Mouse (Mus musculus): Measurements from ENCODE around the gene Trim46. TPM values are rescaled to one million over a fixed set of nuclear protein-coding genes. Genes with fewer than 3 reads are reported as not detected.

Gene Trim46
- polyA plus RNA-seq, 1 experiment from 2014 or later = 0.56 TPM

GRCm38 (mm10) chr3:89245688-89246171 lies 379 bp downstream of the Trim46 start, which contains the start of gene Krtcap2:
Gene Krtcap2 (plus strand): TSS chr3:89245966.
- Histone ChIP-seq H3K4me2 (peak within 1 kb of the TSS; percentile 75), H3K9me3 (replicated peaks; ENCODE audit: control insufficient read depth, low read length) (no peaks in the 10 kb centered on the region), H3K27ac (ENCODE audit: low read depth, low read length) (peak within 1 kb of the TSS; percentile 64), H3K9ac (ENCODE audit: low read depth, low read length) (peak within 1 kb of the TSS; percentile 82), H3K4me1 (ENCODE audit: control insufficient read depth, insufficient read depth, low read length) (peaks cover 28% of the 10 kb centered on the region), H3K27me3 (ENCODE audit: control insufficient read depth, insufficient read depth, low read length) (peaks cover 21% of the 10 kb centered on the region), H3K4me3 (ENCODE audit: low read depth, low read length) (peak within 1 kb of the TSS; percentile 78), H3K36me3 (ENCODE audit: control insufficient read depth, insufficient read depth, low read length) (no peaks in the 10 kb centered on the region; the same call in 1 of the 2 replicates)
- peak; percentile 8; the same call in 1 of the 2 replicates for ATAC-seq (replicated peaks; ENCODE audit: insufficient number of reproducible peaks, low FRiP score, low TSS enrichment)
- WGBS (ENCODE audit: insufficient replicate concordance) = 6% methylated on average over 20 of the region's 20 CpGs

DNA sequence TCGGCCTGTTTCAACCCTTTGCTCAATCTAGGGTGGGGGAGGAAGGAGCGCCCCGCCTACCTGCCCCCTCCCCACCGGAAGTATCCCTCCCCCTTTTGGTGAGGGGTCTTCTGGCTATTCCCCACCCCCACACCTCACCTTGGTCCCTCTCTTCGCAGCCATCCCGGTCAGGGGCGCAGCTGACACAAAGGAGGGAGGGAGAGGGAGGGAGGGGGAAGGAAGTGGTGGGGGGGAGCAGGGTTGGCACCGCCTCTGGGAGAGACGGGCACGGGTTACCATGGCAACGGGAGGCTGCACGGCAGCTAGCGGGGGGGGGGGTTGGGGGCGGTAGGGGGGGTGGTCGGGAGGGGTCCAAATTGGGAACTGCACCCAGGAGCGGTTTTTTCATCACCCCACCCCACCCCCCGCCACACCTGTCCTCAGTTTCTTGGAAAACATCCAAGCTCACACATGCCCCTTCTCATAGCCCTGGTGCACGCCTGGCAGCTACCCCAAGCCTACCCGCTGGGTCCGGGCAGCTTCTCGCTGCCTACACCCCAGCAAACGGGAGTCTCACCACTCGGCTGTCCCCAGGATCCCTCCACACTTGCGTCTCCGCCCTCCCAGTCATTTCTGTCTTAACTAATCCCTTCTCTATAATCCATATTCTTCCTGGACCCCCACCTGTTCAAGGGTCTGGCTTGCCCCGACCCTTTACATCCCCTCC lies 974 bp downstream of the Trim46 start:
- H3K4me1 ChIP-seq (ENCODE audit: control insufficient read depth, insufficient read depth, low read length) = peaks cover 22% of the 10 kb centered on the region
- H3K27me3 ChIP-seq (ENCODE audit: control insufficient read depth, insufficient read depth, low read length) = peaks cover 21% of the 10 kb centered on the region
- no peaks in the 10 kb centered on the region; the same call in 1 of the 2 replicates for H3K36me3 ChIP-seq (ENCODE audit: control insufficient read depth, insufficient read depth, low read length)
- ATAC-seq (replicated peaks; ENCODE audit: insufficient number of reproducible peaks, low FRiP score, low TSS enrichment) = 0 out of 2 replicates have a peak, but pooled peaks have one; percentile 5
- peak overlapping the region; percentile 52; the same call in 1 of the 2 replicates for H3K9ac ChIP-seq (ENCODE audit: low read depth, low read length)
- H3K9me3 ChIP-seq (replicated peaks; ENCODE audit: control insufficient read depth, low read length) = no peaks in the 10 kb centered on the region
- no peak overlapping the region for H3K27ac ChIP-seq (ENCODE audit: low read depth, low read length)
- 2% methylated on average over 20 of the region's 26 CpGs for whole genome bisulfite sequencing (ENCODE audit: insufficient replicate concordance)
- peak overlapping the region; percentile 44 for H3K4me3 ChIP-seq (ENCODE audit: low read depth, low read length)
- H3K4me2 ChIP-seq = peak overlapping the region; percentile 75

DNA sequence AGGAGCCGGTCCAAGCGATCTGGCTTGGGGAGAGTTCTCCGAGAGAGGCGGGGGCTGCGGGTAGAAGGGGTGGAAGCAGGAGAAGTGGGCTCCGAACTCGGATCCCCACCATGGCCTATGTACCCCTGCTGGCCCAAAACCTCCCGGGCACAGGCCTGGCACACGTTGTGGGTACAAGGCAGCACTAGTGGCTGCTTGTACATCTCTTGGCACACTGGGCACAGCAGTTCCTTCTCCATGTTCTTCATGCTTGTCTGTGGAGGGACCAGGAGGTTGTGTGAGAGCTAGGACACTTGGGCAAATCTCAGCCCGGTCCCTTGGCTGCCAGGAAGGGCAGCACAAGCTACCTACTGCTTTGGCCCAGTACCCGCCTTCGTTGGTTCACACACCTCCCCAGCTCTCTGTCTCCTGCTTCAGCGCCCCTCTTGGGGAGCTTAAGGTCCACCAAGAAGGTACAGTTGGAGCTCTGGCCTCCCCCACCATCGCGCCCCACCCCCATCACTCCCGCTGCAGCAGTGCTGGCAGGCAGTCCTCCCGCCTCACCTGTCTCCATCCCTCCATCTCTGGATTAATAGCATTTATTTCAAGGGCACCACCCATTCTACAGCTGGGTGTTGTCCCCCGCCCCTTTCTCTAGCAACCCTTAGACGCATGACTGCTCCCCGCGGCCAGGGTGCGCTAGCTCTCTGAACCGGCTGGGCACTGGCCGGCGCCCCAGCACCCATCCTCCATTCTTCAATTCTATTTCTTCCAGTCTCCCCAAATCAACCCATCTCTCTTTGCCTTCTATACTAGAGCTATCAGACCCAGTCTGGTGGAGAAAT lies 1.7 kb downstream of the Trim46 start:
- 10% methylated on average over 25 of the region's 25 CpGs for WGBS (ENCODE audit: insufficient replicate concordance)
- no peak overlapping the region for H3K27ac ChIP-seq (ENCODE audit: low read depth, low read length)
- no peak for ATAC-seq (replicated peaks; ENCODE audit: insufficient number of reproducible peaks, low FRiP score, low TSS enrichment)

GRCm38 (mm10) chr3:89243609-89244008 lies 2.5 kb downstream of the Trim46 start:
- Histone ChIP-seq H3K36me3 (ENCODE audit: control insufficient read depth, insufficient read depth, low read length) (no peaks in the 10 kb centered on the region; the same call in 1 of the 2 replicates), H3K9me3 (replicated peaks; ENCODE audit: control insufficient read depth, low read length) (no peaks in the 10 kb centered on the region), H3K4me1 (ENCODE audit: control insufficient read depth, insufficient read depth, low read length) (peaks cover 22% of the 10 kb centered on the region), H3K4me2 (peak overlapping the region; percentile 44), H3K4me3 (ENCODE audit: low read depth, low read length) (peak overlapping the region; percentile 14; the same call in 1 of the 2 replicates), H3K27me3 (ENCODE audit: control insufficient read depth, insufficient read depth, low read length) (peaks cover 21% of the 10 kb centered on the region), H3K9ac (ENCODE audit: low read depth, low read length) (no peak overlapping the region), H3K27ac (ENCODE audit: low read depth, low read length) (no peak overlapping the region)
- 14% methylated on average over 14 of the region's 14 CpGs for WGBS (ENCODE audit: insufficient replicate concordance)
- ATAC-seq (replicated peaks; ENCODE audit: insufficient number of reproducible peaks, low FRiP score, low TSS enrichment) = no peak

More for the DNA sequence above, 1.7 kb downstream of the Trim46 start:
- H3K9ac ChIP-seq (ENCODE audit: low read depth, low read length) = no peak overlapping the region
- peak overlapping the region; percentile 44 for H3K4me3 ChIP-seq (ENCODE audit: low read depth, low read length)
- peak overlapping the region; percentile 75 for H3K4me2 ChIP-seq
- H3K36me3 ChIP-seq (ENCODE audit: control insufficient read depth, insufficient read depth, low read length) = no peaks in the 10 kb centered on the region; the same call in 1 of the 2 replicates
- no peaks in the 10 kb centered on the region for H3K9me3 ChIP-seq (replicated peaks; ENCODE audit: control insufficient read depth, low read length)
- H3K4me1 ChIP-seq (ENCODE audit: control insufficient read depth, insufficient read depth, low read length) = peaks cover 22% of the 10 kb centered on the region
- H3K27me3 ChIP-seq (ENCODE audit: control insufficient read depth, insufficient read depth, low read length) = peaks cover 21% of the 10 kb centered on the region

GRCm38 (mm10) chr3:89242331-89242895 lies 3.7 kb downstream of the Trim46 start:
- Histone ChIP-seq H3K4me2 (no peak overlapping the region), H3K27ac (ENCODE audit: low read depth, low read length) (no peak overlapping the region), H3K9me3 (replicated peaks; ENCODE audit: control insufficient read depth, low read length) (no peaks in the 10 kb centered on the region), H3K9ac (ENCODE audit: low read depth, low read length) (no peak overlapping the region), H3K36me3 (ENCODE audit: control insufficient read depth, insufficient read depth, low read length) (no peaks in the 10 kb centered on the region), H3K4me1 (ENCODE audit: control insufficient read depth, insufficient read depth, low read length) (peaks cover 19% of the 10 kb centered on the region), H3K27me3 (ENCODE audit: control insufficient read depth, insufficient read depth, low read length) (peaks cover 21% of the 10 kb centered on the region), H3K4me3 (ENCODE audit: low read depth, low read length) (no peak overlapping the region)
- ATAC-seq (replicated peaks; ENCODE audit: insufficient number of reproducible peaks, low FRiP score, low TSS enrichment) = no peak
- WGBS (ENCODE audit: insufficient replicate concordance) = 69% methylated on average over 9 of the region's 9 CpGs

DNA sequence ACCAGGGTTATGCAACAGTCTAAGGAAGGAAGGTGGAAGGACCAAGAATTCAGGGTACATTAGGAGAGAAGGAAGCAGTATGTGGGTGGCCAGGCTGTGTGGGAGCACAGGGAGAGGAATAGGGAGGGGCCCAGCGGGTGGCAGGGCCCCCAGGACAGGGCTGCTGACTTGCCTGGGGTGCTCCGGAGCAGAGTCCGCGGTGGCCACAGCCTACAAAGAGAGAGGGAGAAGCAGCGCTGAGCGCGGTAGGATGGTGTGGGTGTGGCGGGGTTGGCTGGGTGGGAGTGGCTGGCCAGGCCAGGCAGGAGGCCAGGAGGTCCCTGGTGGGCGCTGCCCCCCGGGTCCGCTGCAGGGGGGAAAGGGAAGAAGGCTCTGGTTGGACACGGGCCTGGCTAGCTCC lies 7.6 kb downstream of the Trim46 start:
- no peaks in the 10 kb centered on the region for H3K4me1 ChIP-seq (ENCODE audit: control insufficient read depth, insufficient read depth, low read length)
- H3K9ac ChIP-seq (ENCODE audit: low read depth, low read length) = no peak overlapping the region
- no peaks in the 10 kb centered on the region for H3K36me3 ChIP-seq (ENCODE audit: control insufficient read depth, insufficient read depth, low read length)
- ATAC-seq (replicated peaks; ENCODE audit: insufficient number of reproducible peaks, low FRiP score, low TSS enrichment) = no peak
- H3K4me3 ChIP-seq (ENCODE audit: low read depth, low read length) = no peak overlapping the region
- H3K27me3 ChIP-seq (ENCODE audit: control insufficient read depth, insufficient read depth, low read length) = peaks cover 7% of the 10 kb centered on the region
- no peak overlapping the region for H3K27ac ChIP-seq (ENCODE audit: low read depth, low read length)
- no peak overlapping the region for H3K4me2 ChIP-seq
- H3K9me3 ChIP-seq (replicated peaks; ENCODE audit: control insufficient read depth, low read length) = no peaks in the 10 kb centered on the region
- WGBS (ENCODE audit: insufficient replicate concordance) = 67% methylated on average over 12 of the region's 12 CpGs

DNA sequence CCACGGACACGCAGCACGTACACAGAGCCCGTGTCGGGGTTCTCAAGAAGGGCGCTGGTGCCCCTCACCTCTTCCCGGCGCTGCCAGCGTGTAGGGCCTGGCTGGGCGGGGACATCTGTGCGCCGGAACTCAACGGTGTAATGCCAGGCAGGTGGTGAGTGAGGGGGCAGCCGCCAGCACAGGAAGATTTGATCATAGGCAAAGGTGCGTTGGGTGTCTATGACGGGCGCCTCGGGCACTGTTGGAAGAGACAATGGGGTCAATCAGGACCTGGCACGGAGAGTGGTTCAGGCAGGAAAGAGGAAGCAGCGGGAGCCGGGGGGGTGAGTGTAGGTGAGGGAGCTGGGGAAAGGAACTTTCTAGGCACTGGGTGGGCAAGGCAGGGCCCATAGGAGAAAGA lies 8.4 kb downstream of the Trim46 start:
- H3K4me2 ChIP-seq = no peak overlapping the region
- H3K9ac ChIP-seq (ENCODE audit: low read depth, low read length) = no peak overlapping the region
- H3K36me3 ChIP-seq (ENCODE audit: control insufficient read depth, insufficient read depth, low read length) = no peaks in the 10 kb centered on the region
- peaks cover 7% of the 10 kb centered on the region for H3K27me3 ChIP-seq (ENCODE audit: control insufficient read depth, insufficient read depth, low read length)
- no peak overlapping the region for H3K4me3 ChIP-seq (ENCODE audit: low read depth, low read length)
- ATAC-seq (replicated peaks; ENCODE audit: insufficient number of reproducible peaks, low FRiP score, low TSS enrichment) = no peak
- H3K4me1 ChIP-seq (ENCODE audit: control insufficient read depth, insufficient read depth, low read length) = no peaks in the 10 kb centered on the region
- 91% methylated on average over 21 of the region's 21 CpGs for WGBS (ENCODE audit: insufficient replicate concordance)
- no peak overlapping the region for H3K27ac ChIP-seq (ENCODE audit: low read depth, low read length)
- H3K9me3 ChIP-seq (replicated peaks; ENCODE audit: control insufficient read depth, low read length) = no peaks in the 10 kb centered on the region

- H3K27me3 ChIP-seq (ENCODE audit: control insufficient read depth, insufficient read depth, low read length) = peaks cover 7% of the 10 kb centered on the region
- ATAC-seq (replicated peaks; ENCODE audit: insufficient number of reproducible peaks, low FRiP score, low TSS enrichment) = no peak
- H3K9me3 ChIP-seq (replicated peaks; ENCODE audit: control insufficient read depth, low read length) = no peaks in the 10 kb centered on the region
- no peaks in the 10 kb centered on the region for H3K36me3 ChIP-seq (ENCODE audit: control insufficient read depth, insufficient read depth, low read length)
- no peak overlapping the region for H3K4me3 ChIP-seq (ENCODE audit: low read depth, low read length)
- H3K4me2 ChIP-seq = no peak overlapping the region
- H3K27ac ChIP-seq (ENCODE audit: low read depth, low read length) = no peak overlapping the region
- no peaks in the 10 kb centered on the region for H3K4me1 ChIP-seq (ENCODE audit: control insufficient read depth, insufficient read depth, low read length)
- H3K9ac ChIP-seq (ENCODE audit: low read depth, low read length) = no peak overlapping the region
- 84% methylated on average over 10 of the region's 10 CpGs for WGBS (ENCODE audit: insufficient replicate concordance)
Measured at GRCm38 (mm10) chr3:89236516-89236915, 9.6 kb downstream of the Trim46 start.
